8 mouse cellular contexts compared by ENCODE assay signal in genomic region chr4:149103875-149104561, GRCm38 (mm10). TPM values are rescaled to one million over a fixed set of nuclear protein-coding genes. Genes with fewer than 3 reads are reported as not detected.
A peak's percentile ranks its signal among the peaks of the same experiment; 100 is the strongest.
DNase-seq lines count a peak whose midpoint lies in the region; ATAC-seq lines count a peak whose summit lies in the region.

Gene Dffa, plus strand, starts transcription at chr4:149104146.

- peak; percentile 89 for ATAC-seq in hindbrain, embryonic 11.5 days (ENCODE audit: low FRiP score)

- no peaks in the 10 kb centered on the region for H3K27me3 ChIP-seq in hindbrain, embryonic 11.5 days (ENCODE audit: control insufficient read depth, insufficient read depth, low read length)

- no peak within 1 kb of the TSS for H3K27ac ChIP-seq in hindbrain, embryonic 11.5 days (ENCODE audit: low read depth, low read length)

- peaks cover 3% of the 10 kb centered on the region for H3K4me1 ChIP-seq in hindbrain, embryonic 11.5 days (replicated peaks; ENCODE audit: control insufficient read depth, insufficient read depth, low read length)

- no peaks in the 10 kb centered on the region for H3K36me3 ChIP-seq in hindbrain, embryonic 11.5 days (ENCODE audit: control insufficient read depth, insufficient read depth, low read length)

- under 1% methylated on average over 35 of the region's 35 CpGs for WGBS in hindbrain, embryonic 11.5 days

- H3K9me3 ChIP-seq in hindbrain, embryonic 11.5 days (ENCODE audit: control insufficient read depth, low read length) = no peaks in the 10 kb centered on the region

- H3K4me2 ChIP-seq in hindbrain, embryonic 11.5 days (replicated peaks; ENCODE audit: low read depth, low read length) = peak within 1 kb of the TSS; percentile 83

- peak within 1 kb of the TSS; percentile 77 for H3K4me3 ChIP-seq in hindbrain, embryonic 11.5 days (ENCODE audit: low read depth, low read length)

- H3K9ac ChIP-seq in hindbrain, embryonic 11.5 days (ENCODE audit: low read depth, low read length) = peak within 1 kb of the TSS; percentile 71

- DNase-seq in MN1 (ENCODE audit: low spot score) = peak; percentile 92
- peak; percentile 95 for DNase-seq in cerebellum, adult 9-10 months
- peak; percentile 92 to 95 for DNase-seq in frontal cortex, adult 2 months (ENCODE audit: extremely low spot score in 1 of 2, low spot score in 1 of 2)
- DNase-seq in hindbrain, embryonic 11.5 days (ENCODE audit: low spot score) = peak; percentile 95
- peak; percentile 91 to 93 for DNase-seq in layer of hippocampus, postnatal 10 days (ENCODE audit: low spot score in 2 of 2)
- peak; percentile 96 for DNase-seq in lung, postnatal 10 days
- peak; percentile 86 for DNase-seq in ovary, postnatal 36 days (ENCODE audit: low spot score)
- DNase-seq in thymus, postnatal 25 days = peak; percentile 93

RNA-seq across cellular contexts. Expression of gene Dffa, which starts in this region (rescaled TPM):
- polyA plus RNA-seq in frontal cortex, adult 2 months (2012; rRNA removed) = 47.6 and 49.2 TPM in 2 replicates
- 29.0 and 30.9 TPM in 2 replicates for polyA plus RNA-seq in hindbrain, embryonic 11.5 days (2014; fragmentation: Nextera tagmentation; extraction: Ambion mirVana)
- total RNA-seq in layer of hippocampus, postnatal 10 days (2021) = 10 to 100 TPM; 42.4 to 47.3 TPM
